Mouse (Mus musculus) stomach, postnatal 0 days (tissue): ENCODE measurements around the gene Cage1. TPM values are rescaled to one million over a fixed set of nuclear protein-coding genes. Genes with fewer than 3 reads are reported as not detected.

Experiments used
- ATAC-seq: fragments of 200-750 bp; cut with Nextera tagmentation; 2 replicates; pipeline ENCODE4 v1.8.0; 2017; ENCODE audit not compliant: low FRiP score, low TSS enrichment
- DNase-seq: peaks from one replicate; pipeline ENCODE4 v3.0.0-alpha.2; 2016; ENCODE audit warnings: low spot score
- H3K27ac ChIP-seq: fragments of 300-500 bp; sonication (generic); replicated peaks from 2 replicates; pipeline ENCODE4 v1.5.1; 2014; ENCODE audit warnings: mild to moderate bottlenecking, control low read depth
- H3K27me3 ChIP-seq: fragments of 300-500 bp; sonication (generic); 2 replicates; pipeline ENCODE4 v1.6.1; 2014; ENCODE audit warnings: low read length; ENCODE audit not compliant: control insufficient read depth, insufficient read depth
- H3K36me3 ChIP-seq: fragments of 300-500 bp; sonication (generic); 2 replicates; pipeline ENCODE4 v1.6.1; 2014; ENCODE audit warnings: low read length, mixed read lengths; ENCODE audit not compliant: control insufficient read depth, insufficient read depth
- H3K4me1 ChIP-seq: fragments of 300-500 bp; sonication (generic); replicated peaks from 2 replicates; pipeline ENCODE4 v1.6.1; 2014; ENCODE audit warnings: antibody characterized with exemption; ENCODE audit not compliant: control insufficient read depth, insufficient read depth
- H3K4me2 ChIP-seq: fragments of 300-500 bp; sonication (generic); replicated peaks from 2 replicates; pipeline ENCODE4 v1.6.1; 2014; ENCODE audit warnings: low read depth, mild to moderate bottlenecking, control low read depth, moderate library complexity
- H3K4me3 ChIP-seq: fragments of 300-500 bp; sonication (generic); 2 replicates; pipeline ENCODE4 v1.5.1; 2014; ENCODE audit warnings: low read depth, low read length, control low read depth
- H3K9ac ChIP-seq: fragments of 300-500 bp; sonication (generic); 2 replicates; pipeline ENCODE4 v1.6.1; 2014; ENCODE audit warnings: mild to moderate bottlenecking, low read length, control low read depth, mixed read lengths
- H3K9me3 ChIP-seq: fragments of 300-500 bp; sonication (generic); 2 replicates; pipeline ENCODE4 v1.6.1; 2016; ENCODE audit warnings: low read length; ENCODE audit not compliant: control insufficient read depth
- CTCF ChIP-seq: IDR thresholded peaks from 2 replicates; pipeline ENCODE4 v1.5.1; 2016; ENCODE audit warnings: antibody characterized with exemption, low read depth, mild to moderate bottlenecking, moderate library complexity
- EP300 ChIP-seq: optimal IDR thresholded peaks from 2 replicates; pipeline ENCODE3; 2016; ENCODE audit warnings: antibody characterized with exemption
- WGBS: fragments of 180-500 bp; shearing (Covaris S2); extraction: QIAGEN DNeasy Blood & Tissue Kit; methylation state at CpG from one replicate; pipeline ENCODE4 v1.1.7; 2014; 5-methylcytosine and 5-hydroxymethylcytosine counted together
- microRNA-seq: library from miRNA; unstranded; fragments of <30 nt; microRNA quantifications from one replicate; pipeline ENCODE4, GENCODE M21; 2016
- polyA plus RNA-seq: library from polyadenylated mRNA; unstranded; fragments of >200 nt; fragmentation: Nextera tagmentation; extraction: Ambion mirVana; gene quantifications from 2 replicates; pipeline ENCODE4 v1.2.1, GENCODE M21; 2015

Gene Cage1
- polyA plus RNA-seq, 1 experiment from 2014 or later = 0.86 TPM

GRCm38 (mm10) chr13:37962541-37962940 is 74.3 kb downstream of the Cage1 start:
- H3K4me1 ChIP-seq = no peaks in the 10 kb centered on the region
- H3K27me3 ChIP-seq = no peaks in the 10 kb centered on the region
- no peaks in the 10 kb centered on the region for H3K9me3 ChIP-seq
- no peaks in the 10 kb centered on the region for H3K36me3 ChIP-seq
- no peak overlapping the region for H3K27ac ChIP-seq
- ATAC-seq (no peak), DNase-seq (peak; percentile 10)
- WGBS = 74% methylated on average over 9 of the region's 9 CpGs
- no peak overlapping the region for H3K4me3 ChIP-seq
- H3K4me2 ChIP-seq = no peak overlapping the region
- TF ChIP-seq CTCF = no peak
- no peak for TF ChIP-seq EP300
- no peak overlapping the region for H3K9ac ChIP-seq

- Histone ChIP-seq H3K9ac (no peak overlapping the region), H3K9me3 (no peaks in the 10 kb centered on the region), H3K4me1 (no peaks in the 10 kb centered on the region), H3K4me2 (no peak overlapping the region), H3K27me3 (no peaks in the 10 kb centered on the region), H3K36me3 (no peaks in the 10 kb centered on the region), H3K27ac (no peak overlapping the region), H3K4me3 (no peak overlapping the region)
- no peak for TF ChIP-seq EP300
- TF ChIP-seq CTCF = no peak
- ATAC-seq (no peak), DNase-seq (no peak)
- 87% methylated on average over 7 of the region's 7 CpGs for WGBS
Observed at GRCm38 (mm10) chr13:37959936-37960335, 76.9 kb downstream of the Cage1 start.

GRCm38 (mm10) chr13:37959239-37959907 is 77.5 kb downstream of the Cage1 start:
- H3K9me3 ChIP-seq = no peaks in the 10 kb centered on the region
- no peaks in the 10 kb centered on the region for H3K27me3 ChIP-seq
- peak overlapping the region; percentile 56 for H3K27ac ChIP-seq
- ATAC-seq (no peak), DNase-seq (no peak)
- no peaks in the 10 kb centered on the region for H3K36me3 ChIP-seq
- no peak overlapping the region for H3K4me3 ChIP-seq
- no peaks in the 10 kb centered on the region for H3K4me1 ChIP-seq
- TF ChIP-seq EP300 (no peak), CTCF (no peak)
- H3K4me2 ChIP-seq = no peak overlapping the region
- H3K9ac ChIP-seq = no peak overlapping the region
- WGBS = 75% methylated on average over 15 of the region's 15 CpGs

GRCm38 (mm10) chr13:37958498-37959238 is 78.2 kb downstream of the Cage1 start:
- Histone ChIP-seq H3K4me1 (no peaks in the 10 kb centered on the region), H3K4me3 (no peak overlapping the region), H3K36me3 (no peaks in the 10 kb centered on the region), H3K27ac (peak overlapping the region; percentile 56), H3K4me2 (no peak overlapping the region), H3K9ac (no peak overlapping the region), H3K9me3 (no peaks in the 10 kb centered on the region), H3K27me3 (no peaks in the 10 kb centered on the region)
- WGBS = 82% methylated on average over 18 of the region's 18 CpGs
- TF ChIP-seq CTCF (no peak), EP300 (no peak)
- ATAC-seq (peak; percentile 83), DNase-seq (peak; percentile 62)

Small RNA genes lying within 50 kb of the gene (microRNA-seq; reads per million reads assigned to microRNA genes)
- gene Gm27387 = not detected

Other genes with a start within 250 kb of the Cage1 start
- 76.8 and 85.8 TPM in 2 replicates for gene Ssr1, start 42.9 kb downstream of the Cage1 start, polyA plus RNA-seq
- 22.9 and 24.3 TPM in 2 replicates for gene Riok1, start 74 bp downstream of the Cage1 start, polyA plus RNA-seq
- 36.1 and 36.5 TPM in 2 replicates for gene Dsp, start 114.2 kb upstream of the Cage1 start, polyA plus RNA-seq
- gene Snrnp48, start 167.9 kb upstream of the Cage1 start, polyA plus RNA-seq = 18.1 and 19.4 TPM in 2 replicates